Mouse (Mus musculus) stomach, postnatal 0 days (tissue): Measurements from ENCODE around the gene Tmem41b.

Source experiments
- CTCF ChIP-seq: IDR thresholded peaks from 2 replicates; pipeline ENCODE4 v1.5.1; 2016; ENCODE audit warnings: antibody characterized with exemption, low read depth, mild to moderate bottlenecking, moderate library complexity
- EP300 ChIP-seq: optimal IDR thresholded peaks from 2 replicates; pipeline ENCODE3; 2016; ENCODE audit warnings: antibody characterized with exemption

DNA sequence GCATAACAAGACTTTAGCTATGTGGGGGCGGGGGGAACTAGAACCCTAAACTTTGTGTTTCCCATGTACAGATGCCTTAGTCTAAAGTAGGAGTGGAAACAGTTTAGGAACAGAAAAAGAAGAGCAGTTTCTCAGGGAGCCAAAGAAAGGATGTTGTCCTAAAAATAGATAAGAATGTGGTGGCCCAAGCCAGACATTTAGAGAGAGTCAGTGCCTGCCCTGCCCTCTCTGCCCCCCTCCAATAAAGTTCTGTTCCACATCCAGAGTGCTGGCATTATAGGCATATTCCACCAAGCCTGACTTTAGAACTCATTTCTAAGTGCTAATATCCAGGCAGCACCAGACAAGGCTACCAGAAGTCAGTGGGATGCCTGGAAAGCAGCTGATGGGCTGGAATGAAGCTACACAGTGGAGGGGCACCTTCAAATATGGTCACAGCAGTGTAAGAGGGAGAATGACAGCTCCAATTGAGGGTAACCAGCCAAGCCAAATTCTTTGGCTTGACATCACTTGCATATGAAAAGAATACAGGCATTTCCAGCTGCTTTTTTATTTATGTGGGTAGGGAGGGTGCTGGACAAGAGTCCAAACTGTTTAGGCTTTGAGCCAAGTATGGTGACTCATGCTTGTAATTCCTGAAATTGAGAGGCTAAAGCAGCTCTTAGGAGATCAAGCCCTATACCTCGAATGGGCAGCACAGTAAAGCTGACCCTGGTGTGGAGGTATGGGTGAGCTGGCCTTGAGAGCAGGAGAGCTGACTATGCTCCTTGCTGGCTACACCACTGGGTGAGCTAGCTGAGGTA is 6.6 kb upstream of the Tmem41b start:
- TF ChIP-seq CTCF (no peak), EP300 (no peak)
